Mouse (Mus musculus): ENCODE data around the gene Wnk4.

Wnk4 gene

DNA sequence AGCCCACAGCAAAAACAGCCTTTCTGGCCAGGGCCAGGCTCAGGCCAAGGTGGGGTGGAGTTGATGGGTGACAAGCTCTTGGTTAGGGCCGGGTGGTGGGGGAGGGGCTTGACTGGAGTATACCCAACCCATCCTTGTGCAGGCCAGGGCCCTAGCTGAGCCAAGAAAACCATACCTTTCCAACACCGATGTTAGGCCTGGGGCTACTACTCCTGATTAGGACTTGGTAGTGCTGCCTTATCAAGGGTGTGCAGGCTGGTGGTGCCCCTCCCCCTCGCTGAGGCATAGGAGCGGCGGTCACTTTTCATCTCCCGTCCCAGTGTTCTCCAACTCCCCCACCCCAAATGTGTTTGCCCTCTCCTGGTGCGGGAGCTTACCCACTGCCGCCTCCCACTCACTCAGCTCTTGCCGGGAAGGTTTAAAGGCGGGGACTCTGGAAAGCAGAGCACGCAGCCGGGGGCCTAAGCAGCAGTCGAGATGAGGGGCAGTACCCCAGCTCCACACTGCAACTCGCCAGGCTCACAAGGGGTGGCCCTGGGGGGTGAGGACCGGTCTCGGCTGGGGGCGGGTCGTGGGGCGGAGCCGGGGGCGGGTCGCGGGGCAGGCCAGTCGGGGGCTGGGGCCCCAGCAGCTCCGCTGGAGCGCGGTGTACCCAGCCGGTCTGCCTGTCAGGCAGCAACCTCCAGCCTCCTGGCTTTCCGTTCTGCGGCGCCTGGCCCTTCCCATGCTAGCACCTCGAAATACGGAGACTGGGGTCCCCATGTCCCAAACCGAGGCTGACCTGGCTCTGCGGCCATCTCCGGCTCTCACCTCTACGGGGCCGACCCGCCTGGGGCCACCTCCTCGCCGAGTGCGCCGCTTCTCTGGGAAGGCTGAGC, at the start of gene Wnk4:
Gene Wnk4, plus strand, starts transcription at position 620 of the 878 bp plus-strand sequence.
- DNase-seq (ENCODE audit: low spot score): peak; percentile 58

GRCm38 (mm10) chr11:101211970-101212369, 48.4 kb upstream of the Wnk4 start:
- peak; percentile 28 for DNase-seq (ENCODE audit: low spot score)

DNA sequence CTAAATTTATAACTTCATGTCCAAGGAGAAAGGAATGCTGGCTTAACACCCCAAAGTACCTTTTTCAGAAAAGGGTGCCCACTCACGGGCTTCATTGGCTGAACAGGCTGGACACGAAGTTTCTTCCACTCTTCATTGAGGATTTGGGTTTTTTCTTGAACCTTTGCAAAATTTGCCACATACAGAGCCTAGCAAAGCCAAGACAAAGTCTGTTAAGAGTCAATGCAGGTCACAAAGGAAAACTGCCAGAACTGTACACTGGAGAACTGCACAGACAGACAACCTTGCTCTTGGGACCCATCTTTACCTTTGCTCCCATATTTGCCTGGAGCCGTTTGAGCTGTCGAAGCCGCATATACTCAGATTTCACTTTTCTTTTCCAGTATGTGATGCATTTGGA, 43.4 kb upstream of the Wnk4 start:
- no peak for DNase-seq (ENCODE audit: low spot score)

DNA sequence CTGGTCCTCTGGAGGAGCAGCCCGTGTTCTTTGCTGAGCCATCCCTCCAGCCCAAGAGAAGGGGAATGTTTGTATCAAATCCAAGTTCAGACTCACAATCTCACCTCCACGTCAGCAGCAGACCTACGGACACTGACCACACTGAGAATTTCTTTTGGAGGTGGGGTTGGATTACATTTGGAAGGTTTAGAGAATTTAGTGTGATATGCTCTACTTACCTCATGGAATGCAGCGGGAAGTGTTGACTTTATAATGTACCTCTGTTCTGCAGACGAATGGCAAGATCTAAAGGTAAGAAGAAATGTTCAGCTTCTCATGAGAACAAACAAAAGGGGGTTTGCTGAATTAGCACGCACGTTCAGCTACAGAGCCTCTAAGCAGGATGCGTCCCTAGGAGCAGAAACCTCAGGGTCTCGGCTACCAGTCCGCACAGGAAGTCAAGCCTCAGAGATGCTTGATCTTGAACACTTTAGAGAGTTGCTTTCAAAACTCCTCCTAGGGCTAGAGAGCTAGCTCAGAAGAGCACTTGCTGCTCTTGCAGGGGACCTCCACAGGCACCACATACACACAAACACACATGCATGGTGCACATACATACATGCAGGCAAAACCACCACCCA, 41.8 kb upstream of the Wnk4 start:
- DNase-seq (ENCODE audit: low spot score): no peak

DNA sequence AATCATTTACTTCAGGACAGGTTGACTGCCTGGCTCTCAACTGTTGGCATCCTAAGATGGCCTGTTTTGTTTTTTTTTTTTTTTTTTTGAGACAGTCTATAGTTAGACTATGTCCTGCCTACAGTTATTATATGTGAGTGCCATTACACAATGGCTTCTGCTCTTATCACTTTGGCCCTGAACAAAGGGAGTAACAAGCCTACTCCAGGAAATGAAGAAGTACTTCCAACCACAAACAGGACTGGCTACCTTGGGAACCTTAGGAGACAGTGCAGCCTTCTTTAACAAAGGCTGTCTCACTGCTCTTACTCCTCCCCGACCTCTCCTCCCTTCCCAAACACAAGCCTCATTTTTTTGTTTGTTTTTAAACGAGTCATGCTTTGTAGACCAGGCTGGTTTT, 39.5 kb upstream of the Wnk4 start:
- no peak for DNase-seq (ENCODE audit: low spot score)

DNA sequence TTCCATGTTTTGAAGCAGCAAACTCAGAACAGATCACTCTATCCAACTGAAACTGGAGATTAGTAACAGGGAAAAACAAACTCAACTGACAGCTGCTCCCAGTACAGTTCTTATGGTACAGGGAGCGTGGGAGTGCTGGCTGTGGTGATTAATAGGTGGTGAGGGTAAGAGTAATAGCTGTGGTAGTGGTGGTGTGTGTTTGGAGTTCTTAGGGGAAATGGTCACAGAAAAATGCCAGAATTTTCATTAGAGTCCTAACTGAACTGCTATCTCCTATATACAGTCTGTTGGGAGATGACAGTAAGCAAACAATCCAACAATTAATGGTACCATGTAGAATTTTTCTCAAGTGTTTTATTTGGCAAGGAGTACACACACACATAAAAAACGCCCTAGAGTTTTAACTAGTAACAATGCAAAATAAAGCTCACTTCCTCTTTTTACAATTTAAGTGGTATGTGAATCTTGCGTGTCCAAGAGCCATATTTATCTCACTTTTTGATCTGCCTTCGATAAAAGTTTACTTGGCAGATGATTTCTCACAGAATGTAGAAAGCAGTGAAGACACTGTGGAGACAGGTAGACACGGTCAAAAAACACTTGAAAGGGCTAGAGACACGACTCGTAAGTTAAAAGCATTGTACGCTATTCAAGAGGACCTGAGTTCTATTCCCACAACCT, 38.9 kb upstream of the Wnk4 start:
- no peak for DNase-seq (ENCODE audit: low spot score)

DNA sequence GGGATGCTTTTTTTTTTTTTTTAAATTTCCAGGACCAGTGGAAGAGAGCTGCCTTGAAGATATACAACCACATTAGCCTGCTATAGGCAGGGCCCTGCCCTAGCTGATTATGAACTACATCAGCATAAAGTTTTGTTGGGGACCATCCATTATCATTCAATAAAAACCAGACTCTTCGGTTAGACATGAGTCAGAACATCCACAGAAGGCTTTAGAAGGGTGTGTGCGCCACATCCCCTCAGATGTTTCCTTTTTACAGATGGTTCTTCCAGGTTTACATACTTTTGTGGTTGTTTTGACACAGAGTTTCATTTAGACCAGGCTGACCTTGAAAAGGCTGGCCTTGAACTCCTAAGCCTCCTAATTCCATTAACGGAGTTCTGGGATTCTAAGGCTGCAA, 36.0 kb upstream of the Wnk4 start:
- no peak for DNase-seq (ENCODE audit: low spot score)

GRCm38 (mm10) chr11:101225331-101226064, 34.9 kb upstream of the Wnk4 start:
- no peak for DNase-seq (ENCODE audit: low spot score)

GRCm38 (mm10) chr11:101226065-101226701, 34.2 kb upstream of the Wnk4 start, which contains the start of gene Ezh1:
Gene Ezh1, minus strand, starts transcription at chr11:101226463.
- peak; percentile 93 for DNase-seq (ENCODE audit: low spot score)

DNA sequence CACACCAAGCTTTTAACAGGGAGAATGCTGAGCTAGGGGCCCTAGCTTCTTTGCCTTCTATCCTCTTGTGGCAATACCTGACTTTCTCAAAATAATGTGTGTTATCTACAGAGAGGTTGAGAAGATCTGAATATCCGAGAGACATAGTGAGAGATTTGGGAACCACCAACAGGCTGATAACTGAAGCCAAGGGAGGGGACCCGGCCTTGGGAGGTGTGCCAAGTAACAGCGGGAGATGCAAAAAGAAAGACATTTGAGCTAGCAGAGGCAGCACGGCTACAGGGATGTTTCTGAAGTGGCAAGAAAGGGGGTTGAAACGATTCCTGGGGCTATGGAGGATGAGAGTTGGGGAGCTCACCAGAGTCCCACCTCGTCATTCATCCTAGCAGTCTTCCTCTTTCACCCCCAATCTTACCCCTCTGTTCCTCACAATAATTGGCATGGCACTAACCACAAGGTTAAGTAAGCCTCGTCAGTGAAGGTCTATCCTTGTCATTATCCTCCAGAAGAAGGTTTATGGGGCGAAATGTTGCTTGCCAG, 30.9 kb upstream of the Wnk4 start:
- no peak for DNase-seq (ENCODE audit: low spot score)

- DNase-seq (ENCODE audit: low spot score): no peak
Measured at GRCm38 (mm10) chr11:101230061-101230511, 30.3 kb upstream of the Wnk4 start.

GRCm38 (mm10) chr11:101230526-101230925, 29.8 kb upstream of the Wnk4 start:
- DNase-seq (ENCODE audit: low spot score): no peak

DNA sequence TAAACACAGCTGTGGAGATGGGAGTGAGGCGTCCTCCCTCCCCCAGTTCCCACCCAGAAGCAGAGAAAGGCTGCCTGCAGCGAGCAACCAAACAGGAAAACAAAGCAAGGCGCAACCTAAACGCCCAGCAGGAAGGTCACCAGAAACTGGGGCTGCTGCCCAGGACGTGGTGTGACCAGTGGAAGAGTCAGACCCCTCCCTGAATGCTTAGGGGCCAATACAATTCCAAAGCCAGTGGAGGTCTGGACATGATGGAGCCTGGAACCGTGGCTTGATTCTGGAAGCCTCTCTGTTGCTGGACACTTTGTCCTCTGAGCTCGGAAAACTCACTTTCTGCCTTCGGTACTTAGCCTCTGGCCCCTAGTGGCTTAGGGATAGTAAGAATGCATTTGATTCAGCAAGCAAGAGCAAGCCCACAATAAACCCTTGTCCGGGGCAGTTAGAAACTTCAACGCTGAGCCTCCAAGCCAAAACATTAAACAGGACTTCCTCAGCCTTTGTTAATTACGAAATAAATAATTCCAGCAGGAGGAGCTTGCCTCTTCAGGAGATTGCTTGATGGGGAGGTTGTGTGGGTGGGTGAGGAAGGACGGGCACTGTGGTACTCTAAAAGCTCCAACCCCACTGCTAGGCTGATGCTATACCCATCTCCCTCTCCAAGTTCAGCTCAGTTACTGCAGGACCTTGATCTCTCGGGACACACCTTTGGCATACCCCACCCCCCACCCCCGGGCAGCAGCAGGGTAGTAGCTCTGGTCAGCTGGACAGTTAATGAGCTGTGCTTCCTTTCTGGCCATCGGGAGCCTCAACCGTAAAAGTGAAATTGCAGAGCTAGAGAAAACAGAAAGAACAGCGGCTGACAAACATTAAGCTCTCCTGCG, 29.1 kb upstream of the Wnk4 start:
- no peak for DNase-seq (ENCODE audit: low spot score)

DNA sequence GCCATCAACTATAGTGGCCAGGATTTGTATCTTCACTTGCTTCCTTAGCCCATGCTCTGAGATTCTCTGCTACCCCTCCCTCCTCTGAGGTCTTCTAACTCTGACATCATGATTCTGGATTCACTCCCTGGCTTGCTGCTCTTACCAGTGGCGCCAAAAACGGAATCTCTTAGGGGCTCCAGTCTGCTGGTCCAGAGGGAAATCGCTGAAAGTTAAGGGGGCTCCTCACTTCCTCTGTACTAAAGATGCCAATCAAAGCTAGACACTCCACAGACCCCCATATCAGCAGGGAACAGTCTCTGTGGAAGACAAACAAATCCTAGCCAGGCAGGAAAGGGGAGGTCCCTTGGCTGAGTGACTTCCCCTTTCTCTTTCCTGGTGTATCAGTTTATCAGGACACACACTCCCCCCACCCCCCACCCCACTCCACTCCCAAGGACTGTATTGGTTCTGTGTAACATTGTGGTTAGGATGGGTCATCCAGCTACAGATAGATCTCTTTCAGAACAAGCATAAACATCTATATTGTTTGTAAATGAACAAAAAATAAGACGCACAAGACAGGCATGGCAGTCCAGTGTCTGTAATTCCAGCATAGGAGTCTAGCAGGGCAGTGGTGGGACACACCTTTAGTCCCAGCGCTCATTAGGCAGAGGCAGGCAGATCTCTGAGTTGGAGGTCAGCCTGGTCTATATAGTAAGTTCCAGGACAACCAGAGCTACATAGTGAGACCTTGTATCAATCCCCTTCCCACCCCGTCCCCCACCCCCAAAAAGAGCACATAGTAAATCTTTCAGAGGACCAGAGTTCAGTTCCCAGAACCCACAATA, 28.1 kb upstream of the Wnk4 start:
- DNase-seq (ENCODE audit: low spot score): no peak

DNA sequence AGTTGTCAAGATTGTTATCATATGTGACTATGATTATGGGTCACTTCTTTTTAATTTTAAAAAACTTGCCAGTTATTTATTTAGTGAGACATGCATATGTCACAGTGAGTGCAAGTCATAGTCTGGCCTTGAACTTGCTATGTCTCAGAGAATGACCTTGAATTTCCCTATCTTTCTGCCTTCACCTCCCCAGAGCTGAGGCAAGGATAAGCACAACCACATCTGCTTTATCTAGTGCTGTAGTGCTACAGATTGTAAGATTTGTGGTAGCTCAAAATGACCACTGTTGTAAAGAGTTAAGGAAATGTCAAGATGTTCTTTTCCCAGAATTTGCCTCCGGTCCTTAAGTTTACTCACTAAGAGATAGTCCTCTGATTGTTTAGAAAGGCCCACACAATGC, 27.1 kb upstream of the Wnk4 start:
- DNase-seq (ENCODE audit: low spot score): no peak

GRCm38 (mm10) chr11:101234124-101234523, 26.2 kb upstream of the Wnk4 start:
- DNase-seq (ENCODE audit: low spot score): no peak

- no peak for DNase-seq (ENCODE audit: low spot score)
Measured at GRCm38 (mm10) chr11:101235429-101235828, 24.9 kb upstream of the Wnk4 start.

GRCm38 (mm10) chr11:101236782-101237181, 23.6 kb upstream of the Wnk4 start:
- no peak for DNase-seq (ENCODE audit: low spot score)

DNA sequence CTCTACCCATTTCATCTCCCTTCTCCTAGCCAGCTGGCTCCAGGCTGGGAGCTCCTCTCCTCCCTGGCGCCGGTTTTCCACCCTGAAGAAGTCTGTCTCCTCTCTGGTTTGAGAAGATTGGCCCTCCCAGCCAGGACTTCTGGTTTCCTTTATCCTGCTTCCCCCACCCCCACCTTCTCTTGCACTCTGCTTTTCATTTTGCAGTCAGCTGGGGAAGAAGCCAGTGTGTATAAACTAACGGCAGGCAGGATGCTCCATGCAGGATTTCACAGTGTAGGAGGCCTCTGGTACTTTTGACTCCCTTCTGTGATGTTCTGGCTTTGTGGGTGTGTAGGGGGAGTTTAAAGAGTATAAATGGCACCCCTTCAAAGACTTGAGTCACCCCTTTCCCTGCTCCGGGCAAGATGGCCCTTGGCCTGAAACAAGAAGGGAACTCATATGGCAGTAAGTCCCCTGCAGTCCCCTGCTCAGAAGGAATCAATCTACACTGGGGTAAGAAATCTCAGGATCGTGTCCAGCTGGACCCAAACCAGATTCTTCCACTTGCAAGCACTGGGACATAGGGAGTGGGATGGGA, 22.2 kb upstream of the Wnk4 start:
- no peak for DNase-seq (ENCODE audit: low spot score)
